Mouse (Mus musculus): ENCODE results near the gene Prr18. TPM values are rescaled to one million over a fixed set of nuclear protein-coding genes. Genes with fewer than 3 reads are reported as not detected.
"Not testable (repeated sequence)": the region's sequence is repeated elsewhere in the genome, so short reads cannot be mapped to it uniquely, and the experiment has no call there.

Prr18 gene
- polyA plus RNA-seq, 1 experiment from 2014 or later: 9.1 TPM

- H3K27ac ChIP-seq: peak within 1 kb of the TSS; percentile 89
These were observed 26.2 kb upstream of the Prr18 start, which contains the start of gene Sft2d1 for GRCm38 (mm10) chr17:8310838-8311614. Gene Sft2d1 (plus strand): TSS chr17:8311102.

GRCm38 (mm10) chr17:8311751-8312150 lies 25.5 kb upstream of the Prr18 start:
- peak overlapping the region; percentile 81 for H3K9ac ChIP-seq (replicated peaks)
- no peak for ATAC-seq
- 54% methylated on average over 3 of the region's 3 CpGs for WGBS
- peaks cover 29% of the 10 kb centered on the region for H3K4me1 ChIP-seq (replicated peaks)
- peak overlapping the region; percentile 76 for H3K4me2 ChIP-seq (replicated peaks)
- H3K27me3 ChIP-seq: no peaks in the 10 kb centered on the region
- H3K4me3 ChIP-seq (replicated peaks): peak overlapping the region; percentile 68
- no peak overlapping the region for H3K27ac ChIP-seq
- no peaks in the 10 kb centered on the region for H3K9me3 ChIP-seq
- 0 out of 2 replicates have a peak, but pooled peaks cover 5% of the 10 kb centered on the region for H3K36me3 ChIP-seq

More at GRCm38 (mm10) chr17:8310838-8311614, 26.2 kb upstream of the Prr18 start, which contains the start of gene Sft2d1:
- Histone ChIP-seq H3K9me3 (no peaks in the 10 kb centered on the region), H3K4me2 (replicated peaks) (peak within 1 kb of the TSS; percentile 76), H3K9ac (replicated peaks) (peak within 1 kb of the TSS; percentile 81), H3K27me3 (no peaks in the 10 kb centered on the region), H3K4me1 (replicated peaks) (peaks cover 29% of the 10 kb centered on the region), H3K4me3 (replicated peaks) (peak within 1 kb of the TSS; percentile 68), H3K36me3 (0 out of 2 replicates have a peak, but pooled peaks cover 5% of the 10 kb centered on the region)
- under 1% methylated on average over 44 of the region's 54 CpGs for WGBS
- peak; percentile 95 for ATAC-seq

DNA sequence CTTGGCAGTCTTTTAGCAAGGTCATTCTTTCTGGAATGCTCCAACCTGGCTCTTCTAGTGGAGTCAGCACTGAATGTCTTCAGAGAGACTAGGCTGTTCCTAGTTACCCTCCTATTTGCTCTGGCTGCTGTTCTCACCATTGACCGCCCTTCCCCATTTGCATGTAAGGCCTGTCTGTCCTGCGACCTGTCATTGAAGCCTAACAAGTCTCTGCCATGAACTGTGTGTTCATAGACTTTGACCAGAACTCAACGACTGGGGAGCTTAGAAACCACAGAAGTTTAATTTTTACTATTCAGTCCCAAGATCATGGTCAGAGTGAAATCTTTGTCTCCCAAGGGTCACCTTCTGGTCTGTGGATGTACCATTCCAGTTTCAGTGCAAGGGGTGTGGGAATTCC lies 23.3 kb upstream of the Prr18 start:
- 92% methylated on average over 3 of the region's 3 CpGs for WGBS
- Histone ChIP-seq H3K9me3 (no peaks in the 10 kb centered on the region), H3K27ac (no peak overlapping the region), H3K4me3 (replicated peaks) (no peak overlapping the region), H3K27me3 (no peaks in the 10 kb centered on the region), H3K4me2 (replicated peaks) (no peak overlapping the region), H3K9ac (replicated peaks) (no peak overlapping the region), H3K4me1 (replicated peaks) (peaks cover 29% of the 10 kb centered on the region), H3K36me3 (0 out of 2 replicates have a peak, but pooled peaks cover 8% of the 10 kb centered on the region)
- ATAC-seq: no peak

DNA sequence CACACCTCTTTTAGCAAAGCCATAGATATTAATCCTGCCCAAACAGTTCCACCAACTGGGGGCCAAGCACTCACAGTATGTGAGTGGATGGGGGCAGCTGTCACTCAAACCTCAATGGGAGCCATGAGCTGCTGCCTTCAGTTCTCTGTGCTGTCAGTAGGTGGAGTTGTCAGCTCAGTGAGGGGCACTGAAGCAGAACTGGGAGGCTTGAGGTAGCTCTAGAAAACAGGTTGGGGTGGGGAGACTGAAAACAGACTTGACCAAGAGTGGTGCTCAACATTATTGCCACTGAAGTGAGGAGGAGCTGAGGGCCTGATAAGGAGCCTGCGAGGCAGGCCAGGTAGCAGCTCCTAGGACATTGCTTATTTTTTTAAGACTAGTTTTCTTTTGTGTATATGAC lies 21.0 kb upstream of the Prr18 start:
- no peaks in the 10 kb centered on the region for H3K27me3 ChIP-seq
- peaks cover 26% of the 10 kb centered on the region for H3K4me1 ChIP-seq (replicated peaks)
- H3K9me3 ChIP-seq: no peaks in the 10 kb centered on the region
- no peak overlapping the region for H3K4me3 ChIP-seq (replicated peaks)
- H3K27ac ChIP-seq: no peak overlapping the region
- H3K9ac ChIP-seq (replicated peaks): no peak overlapping the region
- ATAC-seq: no peak
- no peak overlapping the region for H3K4me2 ChIP-seq (replicated peaks)
- 95% methylated on average over 1 of the region's 1 CpGs for WGBS
- H3K36me3 ChIP-seq: peaks cover 15% of the 10 kb centered on the region

DNA sequence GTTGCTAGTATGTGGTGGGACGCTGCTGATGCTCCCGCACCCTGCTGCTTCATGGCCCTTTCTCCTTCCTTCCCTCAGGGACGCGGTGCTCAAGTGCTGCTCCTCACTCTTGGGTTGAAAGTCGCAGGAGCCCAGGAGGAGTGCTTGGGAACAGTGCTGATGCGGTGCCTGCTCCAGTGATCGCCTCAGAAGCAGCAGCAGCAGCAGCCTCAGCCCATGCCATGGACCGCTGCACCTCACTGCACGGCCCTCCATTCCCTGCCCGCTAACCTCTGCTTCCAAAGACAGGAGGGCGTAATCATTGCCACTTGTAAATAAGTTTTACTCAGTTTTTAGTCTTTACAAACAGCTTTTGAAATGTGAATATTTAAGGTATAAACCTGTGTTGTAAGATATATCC lies 10.4 kb upstream of the Prr18 start:
- not testable (repeated sequence) for H3K4me3 ChIP-seq (replicated peaks); H3K27me3 ChIP-seq; ATAC-seq; H3K4me1 ChIP-seq (replicated peaks); H3K9ac ChIP-seq (replicated peaks); H3K9me3 ChIP-seq; H3K27ac ChIP-seq; H3K4me2 ChIP-seq (replicated peaks)
- peaks cover 49% of the 10 kb centered on the region for H3K36me3 ChIP-seq
- WGBS: 86% methylated on average over 10 of the region's 11 CpGs

DNA sequence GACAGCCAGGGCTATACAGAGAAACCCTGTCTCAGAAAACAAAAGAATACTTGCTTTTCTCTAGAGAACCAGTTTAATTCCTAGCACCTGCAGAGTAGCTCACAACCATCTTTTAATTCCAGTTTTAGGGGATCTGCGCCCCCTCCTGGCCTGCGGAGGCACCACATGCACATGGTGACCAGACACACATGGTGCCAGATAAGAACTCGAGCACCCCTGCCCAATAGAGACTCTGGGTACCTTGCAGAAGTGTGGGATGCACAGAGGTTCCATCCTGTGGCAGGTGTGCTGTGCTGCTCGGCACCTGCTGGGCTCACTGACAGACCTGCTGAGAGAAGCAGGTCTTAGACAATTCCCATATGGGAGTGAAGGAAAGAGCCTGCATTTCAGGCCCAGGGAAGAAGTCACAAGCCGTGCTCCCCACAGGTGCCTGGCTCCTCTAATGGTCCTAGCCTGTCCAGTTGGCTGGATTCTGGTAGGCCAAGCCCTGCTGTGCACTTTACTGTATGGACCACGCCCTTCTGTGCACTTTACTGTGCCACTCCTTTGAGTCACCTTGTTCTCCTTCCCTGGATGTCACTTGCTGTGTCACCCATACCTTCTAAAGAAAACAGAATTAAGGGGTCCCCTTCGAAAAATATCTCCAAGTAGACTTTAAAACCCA lies 8.6 kb upstream of the Prr18 start:
- no peak overlapping the region for H3K27ac ChIP-seq
- no peak overlapping the region for H3K9ac ChIP-seq (replicated peaks)
- H3K4me1 ChIP-seq (replicated peaks): no peaks in the 10 kb centered on the region
- no peak overlapping the region for H3K4me3 ChIP-seq (replicated peaks)
- no peaks in the 10 kb centered on the region for H3K27me3 ChIP-seq
- no peak for ATAC-seq
- 70% methylated on average over 7 of the region's 7 CpGs for WGBS
- no peaks in the 10 kb centered on the region for H3K9me3 ChIP-seq
- H3K36me3 ChIP-seq: peaks cover 34% of the 10 kb centered on the region
- H3K4me2 ChIP-seq (replicated peaks): no peak overlapping the region

- H3K9ac ChIP-seq (replicated peaks): no peak overlapping the region
- WGBS: 75% methylated on average over 5 of the region's 5 CpGs
- no peak for ATAC-seq
These were observed 6.7 kb upstream of the Prr18 start for GRCm38 (mm10) chr17:8330602-8331001.

GRCm38 (mm10) chr17:8339666-8340374 lies 2.6 kb downstream of the Prr18 start:
- Histone ChIP-seq H3K4me2 (replicated peaks) (peak overlapping the region; percentile 98), H3K36me3 (no peaks in the 10 kb centered on the region), H3K9me3 (no peaks in the 10 kb centered on the region), H3K27ac (peak overlapping the region; percentile 83), H3K4me1 (replicated peaks) (peaks cover 37% of the 10 kb centered on the region), H3K4me3 (replicated peaks) (peak overlapping the region; percentile 74), H3K9ac (replicated peaks) (peak overlapping the region; percentile 93), H3K27me3 (peaks cover 23% of the 10 kb centered on the region)
- 17% methylated on average over 8 of the region's 8 CpGs for WGBS
- no peak; the same call in 1 of the 2 replicates for ATAC-seq

More at GRCm38 (mm10) chr17:8330602-8331001, 6.7 kb upstream of the Prr18 start:
- no peak overlapping the region for H3K4me2 ChIP-seq (replicated peaks)
- no peaks in the 10 kb centered on the region for H3K4me1 ChIP-seq (replicated peaks)
- no peak overlapping the region for H3K27ac ChIP-seq
- H3K9me3 ChIP-seq: no peaks in the 10 kb centered on the region
- H3K27me3 ChIP-seq: no peaks in the 10 kb centered on the region
- peaks cover 21% of the 10 kb centered on the region for H3K36me3 ChIP-seq
- no peak overlapping the region for H3K4me3 ChIP-seq (replicated peaks)

- Histone ChIP-seq H3K36me3 (no peaks in the 10 kb centered on the region), H3K9ac (replicated peaks) (peak overlapping the region; percentile 93), H3K4me2 (replicated peaks) (peak overlapping the region; percentile 98), H3K27ac (peak overlapping the region; percentile 83), H3K4me3 (replicated peaks) (peak overlapping the region; percentile 74), H3K9me3 (no peaks in the 10 kb centered on the region), H3K27me3 (peaks cover 23% of the 10 kb centered on the region), H3K4me1 (replicated peaks) (peaks cover 37% of the 10 kb centered on the region)
- ATAC-seq: peak; percentile 85
- WGBS: under 1% methylated on average over 49 of the region's 92 CpGs
These were observed 3.4 kb downstream of the Prr18 start for GRCm38 (mm10) chr17:8340407-8341359.

DNA sequence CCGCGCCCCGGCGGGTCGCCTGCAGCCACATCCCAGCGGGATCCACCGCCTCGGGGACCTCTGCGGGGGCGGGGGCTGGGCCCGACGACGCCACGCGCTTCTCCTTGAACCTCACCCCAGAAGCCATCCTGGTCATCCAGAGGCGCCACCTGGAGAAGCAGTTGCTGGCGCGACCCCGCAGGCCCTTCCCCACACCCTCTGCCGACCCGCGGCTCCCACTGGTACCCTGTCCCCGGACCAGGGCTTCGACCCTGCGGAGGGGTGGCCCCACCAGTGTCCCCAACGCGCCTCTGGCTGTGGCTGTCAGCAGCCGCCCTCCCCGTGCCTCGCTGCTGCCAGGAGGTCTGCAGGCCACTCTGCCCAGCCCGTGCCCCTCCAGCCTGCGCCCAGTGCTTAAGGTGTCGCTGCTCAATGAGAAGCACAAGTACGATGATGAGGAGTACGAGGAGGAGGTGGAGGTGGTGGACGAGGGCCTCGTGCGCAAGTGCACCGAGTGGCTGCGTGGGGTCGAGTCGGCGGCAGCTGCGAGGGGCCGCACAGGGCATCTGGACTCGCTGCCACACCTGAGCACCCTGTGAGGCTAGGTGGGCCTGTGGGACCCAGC lies 4.2 kb downstream of the Prr18 start:
- H3K27me3 ChIP-seq: peaks cover 23% of the 10 kb centered on the region
- peak overlapping the region; percentile 98 for H3K4me2 ChIP-seq (replicated peaks)
- H3K27ac ChIP-seq: peak overlapping the region; percentile 83
- no peaks in the 10 kb centered on the region for H3K36me3 ChIP-seq
- peak overlapping the region; percentile 74 for H3K4me3 ChIP-seq (replicated peaks)
- H3K9ac ChIP-seq (replicated peaks): peak overlapping the region; percentile 93
- WGBS: 9% methylated on average over 46 of the region's 46 CpGs
- ATAC-seq: peak; percentile 63
- H3K4me1 ChIP-seq (replicated peaks): peaks cover 37% of the 10 kb centered on the region
- no peaks in the 10 kb centered on the region for H3K9me3 ChIP-seq
